Mouse (Mus musculus) CH12.LX (cell line): ENCODE data around the gene Lrch2. TPM values are rescaled to one million over a fixed set of nuclear protein-coding genes. Genes with fewer than 3 reads are reported as not detected.
"Not testable (repeated sequence)": the region's sequence is repeated elsewhere in the genome, so short reads cannot be mapped to it uniquely, and the experiment has no call there.

Experiments used
- DNase-seq: peaks from one replicate; pipeline ENCODE4 v3.0.0-alpha.2; 2013; ENCODE audit errors: extremely low read depth
- H3K27ac ChIP-seq: 2 replicates; pipeline ENCODE4 v1.5.1; 2012; ENCODE audit warnings: low read depth, mild to moderate bottlenecking, control low read depth, moderate library complexity; ENCODE audit not compliant: insufficient read depth
- H3K27me3 ChIP-seq: replicated peaks from 2 replicates; pipeline ENCODE3; 2012; ENCODE audit warnings: inconsistent platforms
- H3K36me3 ChIP-seq, 2 experiments: replicated peaks in 1 of 2; 2 replicates each; pipeline versions ENCODE3 to v1.6.1; 2012; ENCODE audit warnings: inconsistent platforms in 1 of 2, low read length in 1 of 2, mild to moderate bottlenecking in 1 of 2, mixed read lengths in 1 of 2, moderate library complexity in 1 of 2; ENCODE audit not compliant: control insufficient read depth in 1 of 2, insufficient read depth in 1 of 2
- H3K4me1 ChIP-seq, 2 experiments: 2 replicates each; pipeline ENCODE4 v1.6.1; 2012; ENCODE audit warnings: inconsistent platforms in 1 of 2, moderate library complexity in 1 of 2; ENCODE audit not compliant: insufficient read depth in 2 of 2, control insufficient read depth in 1 of 2
- H3K4me2 ChIP-seq: 2 replicates; pipeline ENCODE4 v1.6.1; 2012; ENCODE audit warnings: low read depth, mild to moderate bottlenecking, control low read depth; ENCODE audit not compliant: poor library complexity, insufficient read depth, severe bottlenecking
- H3K4me3 ChIP-seq, 3 experiments: fragments of 150-350 bp in 1 of 3; sonication (generic) in 1 of 3; replicated peaks in 1 of 3; 2 replicates each; pipeline versions ENCODE3 to v1.5.1; 2011 to 2012; ENCODE audit warnings: low read depth in 2 of 3, low read length in 2 of 3, mild to moderate bottlenecking in 2 of 3, moderate library complexity in 2 of 3, control low read depth in 1 of 3, improper control_type of control experiment in 1 of 3, inconsistent platforms in 1 of 3, mixed read lengths in 1 of 3; ENCODE audit not compliant: poor library complexity in 1 of 3
- H3K79me2 ChIP-seq: replicated peaks from 2 replicates; pipeline ENCODE4 v1.6.1; 2012; ENCODE audit warnings: mild to moderate bottlenecking, moderate library complexity; ENCODE audit not compliant: control insufficient read depth, poor library complexity, insufficient read depth, severe bottlenecking; ENCODE audit errors: extremely low read depth
- H3K9ac ChIP-seq: 2 replicates; pipeline ENCODE4 v1.6.1; 2012; ENCODE audit warnings: low read depth, mild to moderate bottlenecking, control low read depth, moderate library complexity; ENCODE audit not compliant: insufficient read depth
- H3K9me3 ChIP-seq: replicated peaks from 2 replicates; pipeline ENCODE3; 2012; ENCODE audit warnings: low read length, inconsistent platforms, mixed read lengths
- BHLHE40 ChIP-seq: IDR thresholded peaks from 2 replicates; pipeline ENCODE4 v1.6.1; 2011; ENCODE audit warnings: mild to moderate bottlenecking, low read depth, low read length, improper control_type of control experiment
- CHD1 ChIP-seq: IDR thresholded peaks from 2 replicates; pipeline ENCODE4 v1.6.1; 2012; ENCODE audit warnings: low read depth, low read length, improper control_type of control experiment, inconsistent platforms
- CHD2 ChIP-seq: IDR thresholded peaks from 2 replicates; pipeline ENCODE4 v1.6.1; 2011; ENCODE audit warnings: low read length, improper control_type of control experiment
- E2F4 ChIP-seq: IDR thresholded peaks from 2 replicates; pipeline ENCODE4 v1.6.1; 2011; ENCODE audit warnings: low read depth, low read length, improper control_type of control experiment; ENCODE audit not compliant: insufficient replicate concordance
- ETS1 ChIP-seq: conservative IDR thresholded peaks from 2 replicates; pipeline ENCODE4 v1.6.1; 2012; ENCODE audit warnings: low read depth, mild to moderate bottlenecking, inconsistent platforms, low read length, improper control_type of control experiment, moderate library complexity
- IRF4 ChIP-seq: IDR thresholded peaks from 2 replicates; pipeline ENCODE4 v1.6.1; 2014; ENCODE audit warnings: low read depth, mild to moderate bottlenecking, inconsistent platforms, low read length, improper control_type of control experiment
- JUN ChIP-seq: IDR thresholded peaks from 2 replicates; pipeline ENCODE4 v1.6.1; 2011; ENCODE audit warnings: low read depth, mild to moderate bottlenecking, low read length, improper control_type of control experiment, moderate library complexity; ENCODE audit not compliant: insufficient read depth
- MAFK ChIP-seq: IDR thresholded peaks from 2 replicates; pipeline ENCODE4 v1.6.1; 2011; ENCODE audit warnings: low read length, improper control_type of control experiment; ENCODE audit not compliant: insufficient replicate concordance
- MAX ChIP-seq: IDR thresholded peaks from 2 replicates; pipeline ENCODE4 v1.6.1; 2011; ENCODE audit warnings: low read length, improper control_type of control experiment
- MAZ ChIP-seq: IDR thresholded peaks from 2 replicates; pipeline ENCODE4 v1.6.1; 2012; ENCODE audit warnings: low read depth, mild to moderate bottlenecking, inconsistent platforms, low read length, improper control_type of control experiment, moderate library complexity
- MEF2A ChIP-seq: IDR thresholded peaks from 2 replicates; pipeline ENCODE4 v1.6.1; 2014; ENCODE audit warnings: low read depth, mild to moderate bottlenecking, inconsistent platforms, low read length, improper control_type of control experiment, borderline replicate concordance
- MXI1 ChIP-seq: IDR thresholded peaks from 2 replicates; pipeline ENCODE4 v1.6.1; 2011; ENCODE audit warnings: mild to moderate bottlenecking, low read depth, low read length, improper control_type of control experiment
- MYC ChIP-seq: IDR thresholded peaks from 2 replicates; pipeline ENCODE4 v1.6.1; 2011; ENCODE audit warnings: low read depth, mild to moderate bottlenecking, improper control_type of control experiment, low read length
- NELFE ChIP-seq: IDR thresholded peaks from 2 replicates; pipeline ENCODE4 v1.6.1; 2011; ENCODE audit warnings: low read depth, low read length, improper control_type of control experiment
- NRF1 ChIP-seq: IDR thresholded peaks from 2 replicates; pipeline ENCODE4 v1.6.1; 2014; ENCODE audit warnings: low read depth, mild to moderate bottlenecking, inconsistent platforms, low read length, improper control_type of control experiment, moderate library complexity
- POLR2A ChIP-seq: IDR thresholded peaks from 2 replicates; pipeline ENCODE4 v1.6.1; 2011; ENCODE audit warnings: low read depth, mild to moderate bottlenecking, improper control_type of control experiment, low read length
- POLR2AphosphoS2 ChIP-seq: IDR thresholded peaks from 2 replicates; pipeline ENCODE4 v1.6.1; 2011; ENCODE audit warnings: low read depth, low read length, improper control_type of control experiment
- RAD21 ChIP-seq: IDR thresholded peaks from 2 replicates; pipeline ENCODE4 v1.6.1; 2011; ENCODE audit warnings: low read depth, mild to moderate bottlenecking, low read length, improper control_type of control experiment, moderate library complexity
- SMC3 ChIP-seq: IDR thresholded peaks from 2 replicates; pipeline ENCODE4 v1.6.1; 2011; ENCODE audit warnings: low read depth, low read length, improper control_type of control experiment
- TBP ChIP-seq: conservative IDR thresholded peaks from 2 replicates; pipeline ENCODE4 v1.6.1; 2011; ENCODE audit warnings: low read depth, low read length, improper control_type of control experiment
- TCF12 ChIP-seq: IDR thresholded peaks from 2 replicates; pipeline ENCODE4 v1.6.1; 2014; ENCODE audit warnings: low read depth, mild to moderate bottlenecking, inconsistent platforms, low read length, improper control_type of control experiment
- UBTF ChIP-seq: IDR thresholded peaks from 2 replicates; pipeline ENCODE4 v1.6.1; 2012; ENCODE audit warnings: low read depth, mild to moderate bottlenecking, inconsistent platforms, low read length, improper control_type of control experiment, moderate library complexity
- ZC3H11A ChIP-seq: IDR thresholded peaks from 2 replicates; pipeline ENCODE4 v1.6.1; 2012; ENCODE audit warnings: low read depth, mild to moderate bottlenecking, inconsistent platforms, low read length, improper control_type of control experiment
- ZNF384 ChIP-seq: IDR thresholded peaks from 2 replicates; pipeline ENCODE4 v1.6.1; 2012; ENCODE audit warnings: low read depth, low read length, improper control_type of control experiment, inconsistent platforms
- dilution Hi-C: fragments of 300-500 bp; cut with MboI; formaldehyde crosslinking; loops from 2 replicates; pipeline ENCODE4 v1.14.3; 2020; ENCODE audit warnings: low sequenced_read_pairs; ENCODE audit not compliant: extremely low pct_unique_long_range_greater_than_20kb, extremely low pct_ligation_motif_present
- in situ Hi-C: fragments of 300-500 bp; cut with MboI; formaldehyde crosslinking; loops from 3 replicates; pipeline ENCODE4 v1.14.3; 2019; ENCODE audit warnings: low sequenced_read_pairs, low pct_ligation_motif_present, low pct_unique_long_range_greater_than_20kb, mixed read lengths
- polyA plus RNA-seq: library from polyadenylated mRNA; unstranded; fragments of >175 nt; gene quantifications from 2 replicates; pipeline ENCODE4 v1.2.1, GENCODE M21; 2012; ENCODE audit warnings: low read depth; ENCODE audit not compliant: insufficient read length
- total RNA-seq, 2 experiments: library from RNA; depleted of rRNA; stranded (reverse); fragments of 300-350 nt in 1 of 2; fragments of >200 nt in 1 of 2; gene quantifications; 2 replicates each; pipeline ENCODE4 v1.2.3; 2012 to 2014

Gene Lrch2
- total and polyA plus RNA-seq, 3 experiments = not detected

DNA sequence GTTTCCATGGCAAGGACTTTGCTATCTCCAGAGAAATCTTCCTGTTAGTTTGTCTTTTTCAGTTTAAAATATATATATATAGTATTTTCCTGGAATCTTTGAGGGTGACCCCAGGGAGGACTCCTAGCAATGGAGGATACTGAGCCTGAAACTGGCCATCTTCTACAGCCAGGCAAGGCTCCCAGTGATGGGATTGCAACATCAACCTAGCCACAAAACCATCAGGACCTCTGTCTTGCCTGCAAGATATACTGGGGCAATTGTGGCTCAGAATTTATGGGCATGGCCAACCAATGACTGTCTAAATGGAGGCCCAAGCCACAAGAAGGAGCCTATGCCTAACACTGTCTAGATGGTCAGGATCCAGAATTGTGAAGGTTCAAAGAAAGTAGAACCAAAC is 15.5 kb downstream of the Lrch2 start:
- H3K4me3 ChIP-seq = no peak overlapping the region
- no peak overlapping the region for H3K27ac ChIP-seq
- dilution Hi-C loops = no loop called here
- H3K36me3 ChIP-seq = no peaks in the 10 kb centered on the region
- no peaks in the 10 kb centered on the region for H3K79me2 ChIP-seq
- H3K4me1 ChIP-seq = no peaks in the 10 kb centered on the region
- no peak overlapping the region for H3K4me2 ChIP-seq
- H3K9me3 ChIP-seq = peaks cover 15% of the 10 kb centered on the region
- H3K9ac ChIP-seq = no peak overlapping the region
- DNase-seq = no peak
- H3K27me3 ChIP-seq = no peaks in the 10 kb centered on the region
- no peak for TF ChIP-seq IRF4
- TF ChIP-seq MXI1 = no peak
- no peak for TF ChIP-seq MAZ
- TF ChIP-seq E2F4 = no peak
- no peak for TF ChIP-seq TBP
- no peak for TF ChIP-seq MAFK
- TF ChIP-seq JUN = no peak
- no peak for TF ChIP-seq UBTF
- no peak for TF ChIP-seq RAD21
- no peak for TF ChIP-seq MYC
- TF ChIP-seq ETS1 = no peak
- no peak for TF ChIP-seq ZNF384
- no peak for TF ChIP-seq POLR2A
- TF ChIP-seq, all 38 proteins: peak for 0
- in situ Hi-C loops = no loop called here

GRCm38 (mm10) chrX:147537117-147537516 is 16.8 kb downstream of the Lrch2 start:
- H3K27me3 ChIP-seq, H3K27ac ChIP-seq, H3K36me3 ChIP-seq, H3K79me2 ChIP-seq, H3K4me1 ChIP-seq, in situ Hi-C loops, H3K9ac ChIP-seq, dilution Hi-C loops, DNase-seq, H3K4me3 ChIP-seq, H3K4me2 ChIP-seq: not testable (repeated sequence)
- peaks cover 15% of the 10 kb centered on the region for H3K9me3 ChIP-seq

DNA sequence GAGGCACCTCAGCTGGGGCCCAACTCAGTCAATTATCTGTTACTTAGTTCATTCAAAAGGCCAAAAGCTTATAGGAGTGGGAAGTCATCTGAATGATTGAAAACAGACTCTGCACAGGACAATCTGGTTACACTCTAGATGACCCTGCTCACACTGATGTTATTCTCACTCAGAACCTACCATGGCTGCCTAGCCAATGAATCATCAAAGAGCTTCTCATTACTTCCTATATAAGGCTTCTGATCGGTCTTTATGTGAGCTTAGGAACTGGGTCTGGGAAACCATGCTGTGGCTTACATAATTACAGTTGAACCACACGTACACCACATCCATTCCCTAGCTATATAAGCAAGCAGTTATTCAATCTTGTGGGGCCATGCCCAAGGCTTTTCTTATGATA is 18.3 kb downstream of the Lrch2 start:
- H3K27ac ChIP-seq = no peak overlapping the region
- DNase-seq = no peak
- H3K4me3 ChIP-seq = no peak overlapping the region
- no peaks in the 10 kb centered on the region for H3K4me1 ChIP-seq
- H3K79me2 ChIP-seq = no peaks in the 10 kb centered on the region
- no peaks in the 10 kb centered on the region for H3K36me3 ChIP-seq
- TF ChIP-seq RAD21 (no peak), ETS1 (no peak), ZNF384 (no peak), CHD1 (no peak), JUN (no peak), IRF4 (no peak), MEF2A (no peak), TCF12 (no peak), POLR2AphosphoS2 (no peak), NELFE (no peak), BHLHE40 (no peak), MAX (no peak), MYC (no peak), NRF1 (no peak), SMC3 (no peak), CHD2 (no peak), MXI1 (no peak), ZC3H11A (no peak)
- no peaks in the 10 kb centered on the region for H3K27me3 ChIP-seq
- no peak overlapping the region for H3K9ac ChIP-seq
- dilution Hi-C loops = no loop called here
- H3K9me3 ChIP-seq = peaks cover 4% of the 10 kb centered on the region
- H3K4me2 ChIP-seq = no peak overlapping the region
- in situ Hi-C loops = no loop called here
